Mouse (Mus musculus): ENCODE data around the gene Cgrrf1. TPM values are rescaled to one million over a fixed set of nuclear protein-coding genes. Genes with fewer than 3 reads are reported as not detected.

Cgrrf1 gene
- polyA plus RNA-seq, 1 experiment from 2014 or later, result 41.9 TPM

DNA sequence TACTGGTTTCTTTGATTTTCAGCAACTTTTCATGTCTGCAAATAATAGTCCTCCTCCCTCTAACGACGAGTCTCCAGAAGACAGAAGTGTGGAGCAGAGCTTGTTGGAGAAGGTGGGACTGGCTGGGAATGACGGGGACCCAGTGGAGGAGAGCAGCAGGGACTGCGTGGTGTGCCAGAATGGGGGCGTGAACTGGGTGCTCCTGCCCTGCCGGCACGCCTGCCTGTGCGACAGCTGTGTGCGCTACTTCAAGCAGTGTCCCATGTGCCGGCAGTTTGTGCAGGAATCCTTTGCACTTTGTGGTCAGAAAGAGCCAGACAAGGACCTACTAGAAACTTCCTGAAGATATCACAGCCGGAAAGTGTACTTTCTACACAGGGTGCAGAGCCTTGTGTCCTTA is 21.8 kb downstream of the Cgrrf1 start:
- WGBS, result 73% methylated on average over 11 of the region's 11 CpGs
- H3K36me3 ChIP-seq (ENCODE audit: insufficient read depth, low read length), result peaks cover 6% of the 10 kb centered on the region; the same call in 1 of the 2 replicates
- H3K4me1 ChIP-seq (replicated peaks; ENCODE audit: insufficient read depth, low read length), result no peaks in the 10 kb centered on the region
- no peak overlapping the region for H3K4me3 ChIP-seq (replicated peaks; ENCODE audit: low read depth, low read length)
- no peaks in the 10 kb centered on the region for H3K27me3 ChIP-seq (ENCODE audit: insufficient read depth, low read length)
- no peak overlapping the region for H3K9ac ChIP-seq (ENCODE audit: low read depth, low read length)
- ATAC-seq (replicated peaks; ENCODE audit: low FRiP score, low read depth) (no peak), DNase-seq (ENCODE audit: low spot score) (no peak)
- H3K4me2 ChIP-seq (ENCODE audit: low read length), result no peak overlapping the region
- H3K27ac ChIP-seq, result no peak overlapping the region
- TF ChIP-seq CTCF (IDR thresholded peaks at IDR 0.05; ENCODE audit: low read depth), result no peak
- H3K9me3 ChIP-seq (replicated peaks; ENCODE audit: low read length), result no peaks in the 10 kb centered on the region

DNA sequence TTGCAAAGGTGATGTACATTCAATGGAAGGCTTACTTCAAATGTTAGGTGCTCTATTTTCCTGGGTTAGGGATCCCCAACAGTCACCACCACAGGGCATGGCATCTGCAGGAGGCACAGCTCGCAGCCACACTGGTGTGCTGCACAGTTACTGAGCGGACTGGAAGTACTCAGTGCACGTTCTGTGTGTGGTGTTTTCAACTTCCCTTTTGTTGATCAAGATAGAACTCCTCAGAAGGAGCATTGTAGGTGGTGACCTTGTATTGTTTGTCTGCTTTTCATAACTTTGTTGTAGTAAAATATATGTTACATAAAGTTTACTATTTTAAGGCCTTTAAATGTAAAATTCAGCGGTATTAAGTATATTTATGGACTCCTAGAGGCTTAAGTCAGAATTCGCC is 31.0 kb downstream of the Cgrrf1 start:
- no peak overlapping the region for H3K9ac ChIP-seq (ENCODE audit: low read depth, low read length)
- H3K4me2 ChIP-seq (ENCODE audit: low read length), result no peak overlapping the region
- no peaks in the 10 kb centered on the region for H3K36me3 ChIP-seq (ENCODE audit: insufficient read depth, low read length)
- no peaks in the 10 kb centered on the region for H3K4me1 ChIP-seq (replicated peaks; ENCODE audit: insufficient read depth, low read length)
- no peak overlapping the region for H3K27ac ChIP-seq
- WGBS, result 90% methylated on average over 5 of the region's 5 CpGs
- TF ChIP-seq CTCF (IDR thresholded peaks at IDR 0.05; ENCODE audit: low read depth), result no peak
- ATAC-seq (replicated peaks; ENCODE audit: low FRiP score, low read depth) (no peak), DNase-seq (ENCODE audit: low spot score) (no peak)
- H3K9me3 ChIP-seq (replicated peaks; ENCODE audit: low read length), result no peaks in the 10 kb centered on the region
- no peak overlapping the region for H3K4me3 ChIP-seq (replicated peaks; ENCODE audit: low read depth, low read length)
- H3K27me3 ChIP-seq (ENCODE audit: insufficient read depth, low read length), result no peaks in the 10 kb centered on the region

DNA sequence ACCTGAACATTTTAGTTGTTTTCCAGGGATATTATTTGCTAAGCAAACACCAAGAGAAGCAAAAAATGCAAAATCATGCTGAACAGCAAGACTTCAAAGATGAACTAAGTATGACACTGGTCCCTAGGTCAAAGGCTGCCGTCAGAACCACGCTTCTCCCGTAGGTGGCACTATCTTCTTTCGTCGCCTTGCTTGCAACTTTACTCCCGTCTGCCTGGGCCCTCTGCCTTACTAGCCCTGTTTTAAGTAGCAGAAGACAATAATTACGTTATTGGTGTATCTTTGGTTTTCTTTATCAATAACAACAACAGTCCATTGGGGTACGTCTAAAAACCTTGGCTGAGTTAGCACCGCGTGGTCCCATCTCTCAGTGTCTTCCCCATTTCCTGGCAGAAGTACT is 49.0 kb downstream of the Cgrrf1 start:
- peak; percentile 86 for TF ChIP-seq CTCF (IDR thresholded peaks at IDR 0.05; ENCODE audit: low read depth)
- Histone ChIP-seq H3K9ac (ENCODE audit: low read depth, low read length) (no peak overlapping the region), H3K4me2 (ENCODE audit: low read length) (peak overlapping the region; percentile 95), H3K27ac (no peak overlapping the region), H3K36me3 (ENCODE audit: insufficient read depth, low read length) (no peaks in the 10 kb centered on the region), H3K9me3 (replicated peaks; ENCODE audit: low read length) (no peaks in the 10 kb centered on the region), H3K27me3 (ENCODE audit: insufficient read depth, low read length) (no peaks in the 10 kb centered on the region), H3K4me3 (replicated peaks; ENCODE audit: low read depth, low read length) (no peak overlapping the region), H3K4me1 (replicated peaks; ENCODE audit: insufficient read depth, low read length) (0 out of 2 replicates have a peak, but pooled peaks cover 7% of the 10 kb centered on the region)
- no peak for ATAC-seq (replicated peaks; ENCODE audit: low FRiP score, low read depth)
- DNase-seq (ENCODE audit: low spot score), result peak; percentile 87
- WGBS, result 11% methylated on average over 10 of the region's 10 CpGs

DNA sequence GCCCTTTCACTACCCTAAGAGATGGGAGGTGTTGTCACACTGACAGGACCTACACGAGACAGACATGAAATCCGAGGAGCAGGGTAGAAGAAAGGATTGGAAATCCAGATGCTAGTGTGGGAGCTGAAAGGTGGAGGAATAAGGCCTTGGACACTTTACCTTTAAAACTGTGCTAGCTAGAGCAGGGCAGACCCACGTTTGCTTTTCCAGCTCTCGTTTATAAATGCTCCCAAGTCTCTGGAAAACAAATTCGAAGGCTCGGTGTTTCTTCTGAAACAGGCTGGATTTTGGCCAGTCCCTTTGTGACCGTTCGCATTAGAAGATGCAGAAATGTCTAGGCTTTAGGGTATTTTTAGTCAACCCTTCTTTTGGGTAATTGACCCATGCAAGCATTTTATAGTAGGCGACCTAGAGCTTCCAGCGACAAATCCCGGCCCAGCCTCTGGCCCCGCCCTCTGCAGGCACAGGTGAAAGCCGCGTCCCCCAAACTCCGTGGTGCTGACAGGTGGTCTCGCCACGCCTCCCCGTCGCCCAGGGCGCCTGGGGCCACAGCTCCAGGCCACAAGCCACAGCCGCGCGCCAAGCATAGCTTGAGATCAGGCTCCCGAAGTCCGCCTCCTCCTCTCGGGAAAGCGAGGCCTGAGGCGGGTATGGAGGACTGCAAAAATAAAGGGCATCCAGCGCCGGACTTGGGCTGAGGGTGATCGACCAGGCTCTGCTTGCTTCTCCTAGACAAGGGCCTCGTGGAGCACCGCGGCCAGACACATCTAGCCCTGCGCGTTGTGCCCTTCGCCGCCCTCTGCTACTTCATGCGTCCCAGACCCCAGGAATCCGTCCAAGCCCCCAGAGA is 49.9 kb downstream of the Cgrrf1 start:
- DNase-seq (ENCODE audit: low spot score), result peak; percentile 49
- ATAC-seq (replicated peaks; ENCODE audit: low FRiP score, low read depth), result no peak; the same call in 1 of the 2 replicates
- Histone ChIP-seq H3K27ac (peak overlapping the region; percentile 89), H3K27me3 (ENCODE audit: insufficient read depth, low read length) (no peaks in the 10 kb centered on the region), H3K36me3 (ENCODE audit: insufficient read depth, low read length) (no peaks in the 10 kb centered on the region), H3K4me1 (replicated peaks; ENCODE audit: insufficient read depth, low read length) (0 out of 2 replicates have a peak, but pooled peaks cover 7% of the 10 kb centered on the region), H3K9ac (ENCODE audit: low read depth, low read length) (peak overlapping the region; percentile 81), H3K4me3 (replicated peaks; ENCODE audit: low read depth, low read length) (peak overlapping the region; percentile 76), H3K9me3 (replicated peaks; ENCODE audit: low read length) (no peaks in the 10 kb centered on the region), H3K4me2 (ENCODE audit: low read length) (peak overlapping the region; percentile 95)
- TF ChIP-seq CTCF (IDR thresholded peaks at IDR 0.05; ENCODE audit: low read depth), result no peak
- 8% methylated on average over 40 of the region's 40 CpGs for WGBS

DNA sequence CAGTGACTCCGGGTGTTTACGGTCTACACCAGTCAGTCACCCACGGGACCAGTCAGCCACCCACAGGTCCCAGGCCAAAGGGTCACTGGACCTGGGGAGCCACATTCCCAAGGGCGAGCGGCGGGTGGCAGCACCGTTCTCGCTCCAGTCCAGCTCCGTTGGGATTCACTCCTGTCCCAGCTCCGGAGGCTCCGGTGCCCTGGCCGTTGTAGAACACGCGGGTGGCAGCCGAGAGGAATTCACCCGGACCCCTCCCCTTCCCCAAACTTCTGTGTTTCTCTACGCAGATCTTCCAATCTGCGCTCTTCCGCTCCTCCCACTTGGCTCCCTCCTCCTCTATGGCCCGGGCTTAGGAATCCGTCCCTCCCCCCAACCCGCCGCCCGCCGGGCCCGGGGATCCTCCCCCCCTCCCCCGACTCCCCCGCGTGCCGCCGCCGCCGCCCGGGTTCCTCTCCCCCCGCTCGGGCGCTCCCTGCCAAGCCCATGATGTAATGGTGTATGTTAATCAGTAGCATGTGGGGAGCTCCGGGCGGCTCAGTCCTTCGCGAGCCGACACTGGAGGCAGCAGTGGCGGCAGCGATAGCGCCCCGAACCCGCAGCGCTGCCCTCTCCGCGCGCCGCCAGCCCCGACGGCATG is 50.6 kb downstream of the Cgrrf1 start, which contains the start of gene Samd4:
TSS of gene Samd4 (plus strand) at position 424 of the 637 bp plus-strand sequence.
- H3K4me2 ChIP-seq (ENCODE audit: low read length), result peak within 1 kb of the TSS; percentile 95
- ATAC-seq (replicated peaks; ENCODE audit: low FRiP score, low read depth) (peak; percentile 74), DNase-seq (ENCODE audit: low spot score) (peak; percentile 93)
- peak within 1 kb of the TSS; percentile 89 for H3K27ac ChIP-seq
- TF ChIP-seq CTCF (IDR thresholded peaks at IDR 0.05; ENCODE audit: low read depth), result peak; percentile 46
- H3K4me1 ChIP-seq (replicated peaks; ENCODE audit: insufficient read depth, low read length), result 0 out of 2 replicates have a peak, but pooled peaks cover 7% of the 10 kb centered on the region
- WGBS, result under 1% methylated on average over 33 of the region's 54 CpGs
- H3K27me3 ChIP-seq (ENCODE audit: insufficient read depth, low read length), result no peaks in the 10 kb centered on the region
- H3K9me3 ChIP-seq (replicated peaks; ENCODE audit: low read length), result no peaks in the 10 kb centered on the region
- H3K9ac ChIP-seq (ENCODE audit: low read depth, low read length), result peak within 1 kb of the TSS; percentile 81
- H3K36me3 ChIP-seq (ENCODE audit: insufficient read depth, low read length), result no peaks in the 10 kb centered on the region
- peak within 1 kb of the TSS; percentile 76 for H3K4me3 ChIP-seq (replicated peaks; ENCODE audit: low read depth, low read length)

DNA sequence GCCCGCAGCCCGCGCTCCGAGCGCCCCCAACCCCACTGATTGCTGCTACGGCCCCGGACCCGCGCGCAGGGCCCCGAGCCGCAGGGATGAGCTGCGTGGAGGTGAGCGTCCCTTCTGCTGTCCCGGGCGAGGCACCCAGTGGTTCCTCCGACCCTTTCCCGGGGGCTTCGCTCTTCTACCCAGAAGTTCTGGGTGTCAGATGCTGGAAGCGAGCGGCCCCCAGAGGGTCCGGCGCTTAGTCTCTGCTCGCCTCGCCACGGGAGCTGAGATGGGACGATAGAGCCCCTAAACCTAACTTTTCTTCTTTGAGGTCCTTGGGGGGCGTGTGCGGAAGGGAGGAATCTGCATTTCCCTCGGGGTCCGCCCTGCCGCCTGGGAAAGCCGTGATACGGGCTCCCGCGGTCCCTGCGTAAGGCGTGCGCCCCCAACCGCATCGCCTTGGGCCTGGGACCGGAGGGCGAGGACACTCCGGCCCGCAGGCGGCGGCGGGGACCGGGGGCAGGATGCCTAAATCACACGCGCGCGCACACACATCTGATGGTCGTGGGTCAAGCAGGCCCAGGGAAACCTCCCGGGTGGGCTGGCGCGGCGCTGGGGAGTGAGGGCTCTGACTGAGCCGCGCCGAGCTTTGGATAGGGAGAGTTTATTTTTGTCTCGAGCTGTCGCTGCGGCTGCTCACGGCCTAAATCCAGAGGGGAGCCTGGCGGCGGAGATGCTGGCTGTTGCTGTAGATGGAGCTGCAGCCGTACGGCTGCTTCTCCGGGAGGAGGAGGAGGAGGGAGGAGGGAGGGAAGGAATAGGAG is 51.3 kb downstream of the Cgrrf1 start:
- Histone ChIP-seq H3K4me2 (ENCODE audit: low read length) (peak overlapping the region; percentile 95), H3K27me3 (ENCODE audit: insufficient read depth, low read length) (no peaks in the 10 kb centered on the region), H3K4me3 (replicated peaks; ENCODE audit: low read depth, low read length) (peak overlapping the region; percentile 76), H3K9me3 (replicated peaks; ENCODE audit: low read length) (no peaks in the 10 kb centered on the region), H3K27ac (peak overlapping the region; percentile 89), H3K36me3 (ENCODE audit: insufficient read depth, low read length) (no peaks in the 10 kb centered on the region), H3K4me1 (replicated peaks; ENCODE audit: insufficient read depth, low read length) (0 out of 2 replicates have a peak, but pooled peaks cover 7% of the 10 kb centered on the region), H3K9ac (ENCODE audit: low read depth, low read length) (peak overlapping the region; percentile 81)
- TF ChIP-seq CTCF (IDR thresholded peaks at IDR 0.05; ENCODE audit: low read depth), result no peak
- peak; percentile 21 for ATAC-seq (replicated peaks; ENCODE audit: low FRiP score, low read depth)
- peak; percentile 84 for DNase-seq (ENCODE audit: low spot score)
- WGBS, result under 1% methylated on average over 58 of the region's 70 CpGs
